Mouse (Mus musculus): ENCODE data around the gene Aloxe3.

Aloxe3 gene

DNA sequence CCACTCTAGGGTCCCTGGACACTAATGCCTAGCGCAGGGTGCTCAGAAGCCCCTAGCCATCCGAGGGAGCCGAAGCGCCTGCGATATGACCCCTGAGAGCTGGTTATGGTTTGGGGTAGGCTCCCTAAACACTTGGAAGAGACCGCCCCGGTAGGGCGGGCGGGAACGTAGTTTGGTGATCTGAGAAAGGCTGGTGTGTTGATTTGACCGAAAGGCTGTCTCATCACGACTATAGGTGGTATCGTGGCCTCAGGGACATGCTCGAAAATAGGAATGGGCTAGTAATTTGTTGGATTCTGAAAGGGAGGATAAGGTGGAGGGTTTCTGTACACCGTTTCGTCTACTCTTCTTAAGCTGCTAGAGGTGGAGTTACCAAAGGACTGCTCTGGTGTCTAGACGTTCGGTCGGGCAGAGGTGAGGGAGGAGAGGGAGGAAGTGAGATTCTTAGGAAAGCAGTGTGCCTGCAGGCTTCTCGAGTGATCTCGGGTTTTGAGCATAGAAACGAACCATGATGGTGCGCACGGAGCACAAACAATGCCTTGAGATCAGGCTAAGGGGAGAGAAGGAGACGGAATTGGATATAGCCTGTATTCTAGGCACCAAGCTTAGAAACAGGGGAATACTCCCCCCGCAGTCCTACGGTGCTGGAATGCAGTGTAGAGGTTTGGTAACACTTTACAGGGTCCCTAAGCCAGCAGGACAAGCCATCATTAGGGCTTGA is 30.0 kb upstream of the Aloxe3 start:
- DNase-seq (ENCODE audit: low spot score in 2 of 2) = no peak

DNA sequence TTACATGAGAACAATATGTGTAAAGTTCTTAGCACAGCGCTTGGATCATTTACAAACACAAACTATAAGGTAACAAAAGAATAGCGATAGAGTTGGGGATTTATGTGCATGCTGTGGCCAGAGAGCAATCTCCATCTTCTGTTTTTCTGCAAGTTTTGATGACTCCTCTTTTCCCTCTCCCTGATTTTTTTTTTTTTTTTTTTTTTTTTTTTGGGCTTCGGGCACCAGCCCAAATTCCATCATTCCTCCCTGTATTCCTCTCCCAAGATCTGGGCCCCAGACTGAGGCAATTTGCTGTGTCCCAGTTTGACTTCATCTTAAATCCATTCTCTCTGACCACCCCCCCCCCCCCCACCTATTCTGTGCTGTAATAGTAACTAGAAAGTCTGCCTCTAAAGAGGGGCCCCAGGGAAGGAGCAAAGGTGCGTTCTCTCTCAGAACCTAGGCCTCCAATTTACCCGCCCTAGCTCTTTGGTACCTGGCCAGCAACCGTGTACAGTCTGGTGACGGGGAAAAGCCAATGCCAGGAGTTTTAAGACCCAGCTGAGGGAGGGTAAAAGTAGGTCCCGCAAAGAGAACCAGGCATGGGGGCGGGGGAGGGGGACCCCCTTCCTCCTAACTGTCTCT is 29.2 kb upstream of the Aloxe3 start:
- no peak for DNase-seq (ENCODE audit: low spot score in 2 of 2)

DNA sequence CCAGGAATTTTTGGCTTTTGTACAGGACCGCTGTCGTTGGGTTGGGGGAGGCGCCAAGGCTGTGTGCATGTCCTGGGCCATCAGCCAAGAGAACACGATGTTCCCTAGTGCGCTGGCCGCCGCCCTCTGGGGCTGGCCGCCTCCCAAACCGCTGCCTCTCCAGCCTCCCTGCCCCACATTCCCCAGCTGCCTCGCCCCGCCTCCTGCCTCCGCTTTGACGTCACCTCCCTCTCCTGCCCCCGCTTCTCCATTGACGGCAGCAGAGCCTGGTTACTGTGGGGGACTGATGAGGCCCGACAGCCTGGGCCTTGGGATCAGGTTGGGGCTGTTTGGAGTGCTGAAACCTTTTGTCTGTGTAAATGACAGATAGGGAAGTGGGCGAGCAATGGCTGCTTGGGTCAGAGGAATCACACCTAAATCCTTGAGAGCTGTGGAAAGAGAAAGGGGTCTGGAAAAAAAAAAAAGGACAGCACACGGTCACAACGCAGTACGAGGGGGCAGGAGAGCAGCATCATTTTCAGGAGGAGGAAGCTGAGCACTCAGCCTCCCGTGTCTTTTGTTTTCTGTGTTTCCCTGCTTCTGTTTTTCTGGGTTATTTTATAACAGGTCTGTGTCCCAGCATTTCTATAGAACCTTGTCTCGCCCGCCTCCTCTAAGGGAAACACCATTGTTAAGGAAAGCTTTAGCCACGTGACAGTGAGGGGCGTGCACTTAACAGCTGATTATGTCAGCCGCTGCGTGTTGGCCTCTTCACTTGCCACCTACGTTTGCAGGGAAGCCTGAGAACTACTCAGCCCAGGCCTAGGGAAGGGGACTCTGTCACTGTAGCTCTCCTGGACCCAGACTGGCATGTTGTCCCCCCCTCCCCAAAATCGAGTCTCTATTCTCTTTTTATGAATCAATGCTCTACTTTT is 28.5 kb upstream of the Aloxe3 start:
- DNase-seq (ENCODE audit: low spot score in 2 of 2) = peak; percentile 96 to 97

DNA sequence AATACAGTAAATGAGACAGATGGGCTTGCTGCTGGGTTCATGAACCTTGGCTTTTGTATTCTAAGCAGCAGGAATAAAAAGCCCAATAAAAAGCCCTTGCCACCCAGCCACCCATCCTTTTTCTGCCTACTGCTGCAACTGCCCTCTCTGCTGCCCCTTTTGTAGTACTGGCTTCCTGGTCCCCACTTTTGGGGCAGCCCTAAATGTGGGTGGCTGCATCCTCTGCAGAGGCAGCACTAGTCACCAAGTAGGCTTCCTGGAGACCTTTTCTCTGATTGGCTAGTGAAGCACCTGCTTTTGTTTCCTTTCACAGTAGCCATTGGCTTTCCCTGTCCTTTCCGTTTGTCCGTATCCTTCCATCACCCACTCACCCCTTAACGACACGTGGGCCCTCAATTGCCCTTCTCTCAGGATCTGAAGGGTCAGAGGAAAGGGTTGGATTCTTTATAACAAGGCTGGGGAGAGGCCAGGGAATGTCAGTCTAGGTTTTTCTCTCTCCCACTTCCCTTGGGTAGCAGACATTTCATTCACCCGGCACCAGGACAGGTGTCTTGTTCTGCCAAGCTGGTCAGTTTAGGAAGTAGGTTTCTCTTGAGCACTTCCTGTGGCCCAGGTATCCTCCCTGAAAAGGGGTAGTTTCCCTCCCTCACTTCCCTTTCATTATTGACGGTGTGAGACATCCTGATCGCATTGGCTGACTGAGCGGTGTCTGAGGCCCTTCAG is 27.5 kb upstream of the Aloxe3 start:
- peak in 1 of 2 experiments; percentile 56 for DNase-seq (ENCODE audit: low spot score in 2 of 2)

DNA sequence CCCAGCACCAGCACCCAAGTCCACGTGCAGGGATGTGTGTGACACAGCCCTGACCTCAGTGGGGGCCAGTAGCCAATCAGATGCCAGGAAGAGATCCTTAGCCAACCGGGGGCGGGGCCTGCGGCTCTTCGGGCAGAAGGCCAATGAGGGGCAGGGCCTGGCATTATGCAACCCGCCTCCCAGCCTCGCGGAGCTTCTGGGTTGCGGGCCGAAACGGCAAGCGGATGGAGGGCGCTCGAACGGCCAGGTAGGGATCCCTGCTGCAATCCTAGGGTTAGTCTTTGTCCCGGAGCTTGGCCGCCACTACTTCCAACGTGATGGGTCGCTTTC is 27.0 kb upstream of the Aloxe3 start:
- peak; percentile 95 to 97 for DNase-seq (ENCODE audit: low spot score in 2 of 2)

DNA sequence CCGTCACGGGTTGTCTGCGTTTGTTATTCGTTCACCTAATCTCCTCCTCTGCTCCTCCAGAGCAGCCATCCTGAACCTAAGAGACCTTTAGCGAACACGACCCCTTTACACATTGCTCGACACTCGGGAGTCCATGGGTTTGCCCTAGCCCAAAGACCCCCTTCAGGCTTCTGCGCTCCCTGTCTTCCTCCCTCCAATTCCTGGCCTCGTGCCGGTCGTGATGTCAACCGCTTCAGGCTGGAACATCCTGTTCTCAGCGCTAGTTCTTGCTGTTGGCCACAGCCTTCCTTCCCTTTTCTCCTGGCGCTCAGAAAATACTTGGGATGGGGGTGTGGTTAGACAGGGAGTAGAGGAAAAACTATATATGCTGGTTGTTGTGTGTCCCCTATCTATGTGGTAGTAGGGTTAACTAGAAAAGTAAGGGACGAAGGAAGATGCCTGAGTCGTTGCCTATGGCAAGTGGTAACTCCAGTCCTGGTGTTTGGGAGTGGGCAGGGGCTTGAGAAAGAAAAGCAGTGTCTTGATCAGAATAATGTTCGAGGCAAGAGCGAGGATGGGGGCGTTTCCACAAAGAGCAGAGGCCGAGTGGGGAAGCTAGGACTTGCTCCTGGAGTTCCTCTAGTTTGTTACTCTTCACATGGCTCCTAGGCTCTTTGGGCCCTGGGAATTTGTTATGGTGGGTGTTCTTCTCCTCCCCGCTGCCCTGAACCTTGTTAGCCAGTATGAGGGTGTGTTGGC is 26.4 kb upstream of the Aloxe3 start:
- peak; percentile 59 to 65 for DNase-seq (ENCODE audit: low spot score in 2 of 2)

DNA sequence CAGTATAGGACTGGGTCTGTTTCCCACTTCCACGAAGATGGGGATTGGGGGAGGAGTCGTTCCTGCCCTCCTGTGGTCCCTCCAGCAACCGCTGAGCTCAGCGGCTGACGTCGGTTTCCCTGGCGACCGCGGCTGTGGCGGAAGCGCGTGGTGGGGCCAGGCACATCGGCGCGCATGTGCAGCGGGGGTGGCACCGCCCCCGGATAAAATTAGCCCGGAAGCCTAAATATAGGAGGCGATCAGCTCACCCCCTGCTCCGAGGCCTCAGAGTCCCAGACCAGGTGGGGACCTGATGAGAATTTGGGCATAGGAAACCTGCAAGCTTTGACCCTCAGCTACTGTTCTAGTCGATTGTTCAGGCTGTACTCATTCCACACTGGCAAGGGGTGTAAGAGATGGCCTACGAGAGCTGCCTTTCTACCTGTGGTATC is 25.8 kb upstream of the Aloxe3 start:
- DNase-seq (ENCODE audit: low spot score in 2 of 2) = peak; percentile 92 to 94

DNA sequence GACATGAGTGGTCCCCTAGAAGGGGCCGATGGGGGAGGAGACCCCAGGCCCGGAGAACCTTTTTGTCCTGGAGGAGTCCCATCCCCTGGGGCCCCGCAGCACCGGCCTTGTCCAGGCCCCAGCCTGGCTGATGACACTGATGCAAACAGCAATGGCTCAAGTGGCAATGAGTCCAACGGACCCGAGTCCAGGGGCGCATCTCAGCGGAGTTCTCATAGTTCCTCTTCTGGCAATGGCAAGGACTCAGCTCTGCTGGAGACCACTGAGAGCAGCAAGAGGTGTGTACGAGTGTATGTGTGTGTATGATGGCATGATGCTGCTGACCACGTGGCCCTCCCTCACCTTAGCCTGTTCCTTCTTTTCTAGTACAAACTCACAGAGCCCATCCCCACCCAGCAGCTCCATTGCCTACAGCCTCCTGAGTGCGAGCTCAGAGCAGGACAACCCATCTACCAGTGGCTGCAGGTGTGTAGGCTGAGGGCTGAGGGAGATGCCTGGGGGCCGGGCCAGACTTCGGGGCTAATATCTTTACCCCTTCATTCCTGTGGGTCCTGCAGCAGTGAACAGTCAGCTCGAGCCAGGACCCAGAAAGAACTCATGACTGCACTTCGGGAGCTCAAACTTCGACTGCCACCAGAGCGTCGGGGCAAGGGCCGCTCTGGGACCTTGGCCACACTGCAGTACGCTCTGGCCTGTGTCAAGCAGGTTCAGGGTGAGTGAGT is 24.9 kb upstream of the Aloxe3 start:
- DNase-seq (ENCODE audit: low spot score in 2 of 2) = no peak

DNA sequence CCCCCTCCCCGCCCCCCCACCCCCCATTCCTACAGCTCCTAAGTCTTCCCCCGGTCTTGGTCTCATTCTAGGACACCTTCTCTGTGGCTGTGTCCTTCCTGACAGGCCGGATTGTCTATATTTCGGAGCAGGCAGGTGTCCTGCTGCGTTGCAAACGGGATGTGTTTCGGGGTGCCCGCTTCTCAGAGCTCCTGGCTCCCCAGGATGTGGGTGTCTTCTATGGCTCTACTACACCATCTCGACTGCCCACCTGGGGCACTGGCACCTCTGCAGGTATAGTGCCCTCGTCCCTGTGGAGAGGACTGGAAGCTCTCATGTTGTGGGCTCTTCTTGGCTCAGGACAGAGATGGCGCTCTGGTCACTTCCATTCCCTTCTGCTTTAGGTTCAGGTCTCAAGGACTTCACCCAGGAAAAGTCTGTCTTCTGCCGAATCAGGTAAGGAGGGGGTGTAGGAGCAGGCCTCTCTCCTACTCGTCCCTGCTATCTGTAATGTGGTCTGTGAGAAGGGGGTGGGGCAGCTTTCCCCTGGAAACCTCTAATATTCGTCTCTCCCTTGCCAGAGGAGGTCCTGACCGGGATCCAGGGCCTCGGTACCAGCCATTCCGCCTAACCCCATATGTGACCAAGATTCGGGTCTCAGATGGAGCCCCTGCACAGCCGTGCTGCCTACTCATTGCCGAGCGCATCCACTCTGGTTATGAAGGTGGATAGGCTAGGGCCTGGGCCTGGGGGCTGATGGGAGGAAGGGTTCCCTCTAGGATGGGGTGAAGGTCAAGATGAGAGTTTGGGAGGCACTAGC is 23.9 kb upstream of the Aloxe3 start:
- no peak for DNase-seq (ENCODE audit: low spot score in 2 of 2)

- DNase-seq (ENCODE audit: low spot score in 2 of 2) = peak in 1 of 2 experiments; percentile 35
Observed at GRCm38 (mm10) chr11:69102403-69102725, 23.3 kb upstream of the Aloxe3 start.

DNA sequence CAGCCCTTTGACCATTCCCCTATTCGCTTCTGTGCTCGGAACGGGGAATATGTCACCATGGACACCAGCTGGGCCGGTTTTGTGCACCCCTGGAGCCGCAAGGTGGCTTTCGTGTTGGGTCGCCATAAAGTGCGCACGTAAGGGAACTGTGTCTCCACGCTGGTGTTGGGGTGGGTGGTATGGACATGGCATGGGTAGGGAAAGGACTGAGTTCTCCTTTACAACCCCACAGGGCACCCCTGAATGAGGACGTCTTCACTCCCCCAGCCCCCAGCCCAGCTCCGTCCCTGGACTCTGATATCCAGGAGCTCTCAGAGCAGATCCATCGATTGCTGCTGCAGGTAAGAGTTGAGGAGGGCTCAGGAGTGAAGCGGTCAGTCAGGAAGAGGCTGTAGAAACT is 22.6 kb upstream of the Aloxe3 start:
- no peak for DNase-seq (ENCODE audit: low spot score in 2 of 2)

DNA sequence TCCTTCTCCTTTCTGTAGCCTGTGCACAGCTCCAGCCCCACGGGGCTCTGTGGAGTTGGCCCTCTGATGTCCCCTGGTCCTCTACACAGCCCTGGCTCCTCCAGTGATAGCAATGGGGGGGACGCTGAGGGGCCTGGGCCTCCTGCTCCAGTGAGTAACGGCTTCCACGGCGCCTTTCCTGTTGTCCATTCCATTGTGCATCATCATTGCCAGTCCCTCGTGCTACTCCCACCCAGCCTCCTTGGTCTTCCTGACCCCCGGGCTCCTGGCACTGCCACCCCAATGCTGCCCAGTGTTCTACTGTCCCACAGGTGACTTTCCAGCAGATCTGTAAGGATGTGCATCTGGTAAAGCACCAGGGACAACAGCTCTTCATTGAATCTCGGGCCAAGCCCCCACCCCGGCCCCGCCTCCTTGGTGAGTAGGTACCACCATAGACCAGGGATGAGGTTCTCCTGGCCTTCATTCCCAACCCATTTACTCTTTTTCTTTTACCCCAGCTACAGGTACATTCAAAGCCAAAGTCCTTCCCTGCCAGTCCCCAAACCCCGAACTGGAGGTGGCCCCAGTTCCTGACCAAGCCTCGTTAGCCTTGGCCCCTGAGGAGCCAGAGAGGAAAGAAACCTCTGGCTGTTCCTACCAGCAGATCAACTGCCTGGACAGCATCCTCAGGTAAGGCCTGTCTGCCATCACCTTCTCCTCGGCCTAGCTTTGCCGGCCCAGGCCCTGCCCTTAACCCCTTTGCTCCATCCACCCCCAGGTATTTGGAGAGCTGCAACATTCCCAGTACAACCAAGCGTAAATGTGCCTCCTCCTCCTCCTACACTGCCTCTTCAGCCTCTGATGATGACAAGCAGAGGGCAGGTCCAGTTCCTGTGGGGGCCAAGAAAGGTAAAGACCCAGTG is 21.9 kb upstream of the Aloxe3 start:
- no peak for DNase-seq (ENCODE audit: low spot score in 2 of 2)

DNA sequence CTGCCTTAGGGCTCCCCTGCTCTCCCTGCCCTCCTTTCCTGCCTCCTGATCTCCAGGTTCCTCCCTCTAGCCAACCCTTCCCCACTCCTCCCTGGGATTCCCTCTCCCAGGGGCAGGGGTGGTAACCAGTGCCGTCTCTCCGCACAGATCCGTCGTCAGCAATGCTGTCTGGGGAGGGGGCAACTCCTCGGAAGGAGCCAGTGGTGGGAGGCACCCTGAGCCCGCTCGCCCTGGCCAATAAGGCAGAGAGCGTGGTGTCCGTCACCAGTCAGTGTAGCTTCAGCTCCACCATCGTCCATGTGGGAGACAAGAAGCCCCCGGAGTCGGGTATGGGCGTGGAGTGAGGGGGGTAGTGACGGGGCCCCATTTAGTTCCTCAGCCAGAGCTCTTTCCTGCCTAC is 21.2 kb upstream of the Aloxe3 start:
- DNase-seq (ENCODE audit: low spot score in 2 of 2) = no peak

DNA sequence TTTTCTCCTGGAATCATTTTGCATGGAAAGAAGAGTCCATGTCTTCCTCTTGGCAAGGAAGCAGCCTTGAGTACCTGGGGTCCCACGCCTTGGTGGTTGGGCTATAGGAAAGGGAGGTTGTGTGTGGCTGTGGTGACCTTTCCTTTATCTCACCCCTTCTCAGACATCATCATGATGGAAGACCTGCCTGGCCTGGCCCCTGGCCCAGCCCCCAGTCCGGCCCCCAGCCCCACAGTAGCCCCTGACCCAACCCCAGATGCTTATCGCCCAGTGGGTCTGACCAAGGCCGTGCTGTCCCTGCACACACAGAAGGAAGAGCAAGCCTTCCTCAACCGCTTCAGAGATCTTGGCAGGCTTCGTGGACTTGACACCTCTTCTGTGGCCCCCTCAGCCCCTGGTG is 20.5 kb upstream of the Aloxe3 start:
- DNase-seq (ENCODE audit: low spot score in 2 of 2) = no peak

DNA sequence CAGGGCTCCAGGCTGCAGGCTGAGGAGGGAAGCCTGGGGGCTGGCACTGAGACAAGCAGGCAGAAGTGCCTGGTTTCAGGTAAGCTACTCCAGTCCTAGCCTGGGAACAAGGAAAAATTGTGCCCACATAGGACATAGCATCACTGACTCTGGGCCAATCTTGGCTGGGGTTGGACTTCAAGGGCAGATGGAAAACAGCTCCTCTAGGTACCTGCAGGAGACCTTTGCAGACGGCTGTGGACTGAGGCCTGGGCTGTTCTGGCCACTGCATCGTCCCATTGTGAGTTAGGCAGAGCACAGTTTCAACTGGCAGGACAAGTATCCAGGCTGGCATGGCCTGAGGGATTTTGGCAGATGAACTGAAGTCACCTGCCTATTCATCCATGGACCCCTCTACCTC is 19.9 kb upstream of the Aloxe3 start:
- no peak for DNase-seq (ENCODE audit: low spot score in 2 of 2)

DNA sequence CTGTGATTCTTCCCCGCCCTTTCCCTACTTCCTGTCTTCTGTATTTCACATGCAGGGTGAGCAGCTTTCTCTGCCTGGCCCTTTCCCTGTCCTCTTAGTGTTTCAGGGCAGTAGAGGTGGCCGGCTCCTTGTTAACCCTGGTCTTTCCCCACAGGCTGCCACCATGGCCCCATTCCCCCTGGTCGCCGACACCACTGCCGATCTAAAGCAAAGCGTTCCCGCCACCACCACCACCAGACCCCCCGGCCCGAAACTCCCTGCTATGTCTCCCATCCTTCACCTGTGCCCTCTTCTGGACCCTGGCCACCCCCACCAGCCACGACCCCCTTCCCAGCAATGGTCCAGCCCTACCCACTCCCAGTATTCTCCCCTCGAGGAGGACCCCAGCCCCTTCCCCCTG is 19.4 kb upstream of the Aloxe3 start:
- no peak for DNase-seq (ENCODE audit: low spot score in 2 of 2)

DNA sequence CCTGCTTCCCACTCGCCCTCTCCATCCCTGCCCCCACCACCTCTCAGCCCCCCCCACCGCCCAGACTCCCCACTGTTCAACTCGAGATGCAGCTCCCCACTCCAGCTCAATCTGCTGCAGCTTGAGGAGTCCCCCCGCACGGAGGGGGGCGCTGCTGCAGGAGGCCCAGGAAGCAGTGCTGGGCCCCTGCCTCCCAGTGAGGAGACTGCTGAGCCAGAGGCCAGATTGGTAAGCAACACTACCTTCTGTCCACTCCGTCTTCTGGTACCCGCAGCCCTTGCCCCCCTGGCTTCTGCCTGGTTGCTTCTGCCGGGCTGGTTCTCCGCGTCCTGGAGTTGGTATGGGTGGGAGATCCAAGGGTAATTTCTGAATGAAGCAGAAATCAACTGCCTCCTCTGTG is 18.9 kb upstream of the Aloxe3 start:
- DNase-seq (ENCODE audit: low spot score in 2 of 2) = no peak

DNA sequence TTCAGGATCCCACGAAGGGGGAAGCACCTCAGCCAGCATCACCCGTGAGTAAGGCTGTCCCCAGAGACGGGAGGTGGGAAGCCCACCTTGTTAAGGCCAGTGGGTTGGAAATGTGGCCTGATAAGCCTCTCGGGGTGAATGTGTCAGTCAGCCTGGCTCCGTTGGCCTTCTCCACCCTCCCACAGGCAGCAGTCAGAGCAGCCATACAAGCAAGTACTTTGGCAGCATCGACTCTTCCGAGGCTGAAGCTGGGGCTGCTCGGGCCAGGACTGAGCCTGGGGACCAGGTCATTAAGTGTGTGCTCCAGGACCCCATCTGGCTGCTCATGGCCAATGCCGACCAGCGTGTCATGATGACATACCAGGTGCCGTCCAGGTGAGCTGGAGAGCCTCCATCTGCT is 18.0 kb upstream of the Aloxe3 start:
- DNase-seq (ENCODE audit: low spot score in 2 of 2) = no peak

GRCm38 (mm10) chr11:69108223-69108622 is 17.5 kb upstream of the Aloxe3 start:
- DNase-seq (ENCODE audit: low spot score in 2 of 2) = no peak
